Mouse (Mus musculus) MEL (cell line): Measurements from ENCODE around the gene Pspc1. TPM values are rescaled to one million over a fixed set of nuclear protein-coding genes. Genes with fewer than 3 reads are reported as not detected.
"Not testable (repeated sequence)": the region's sequence is repeated elsewhere in the genome, so short reads cannot be mapped to it uniquely, and the experiment has no call there.

Experiments used
- DNase-seq: peaks from one replicate; pipeline ENCODE4 v3.0.0; 2011; ENCODE audit warnings: low read depth, low spot score
- H3K27ac ChIP-seq: 2 replicates; pipeline ENCODE4 v1.5.1; 2012; ENCODE audit warnings: low read depth, mild to moderate bottlenecking, control low read depth, low read length, moderate library complexity; ENCODE audit not compliant: control insufficient read depth
- H3K27me3 ChIP-seq, 2 experiments: fragments of 150-350 bp in 1 of 2; sonication (generic) in 1 of 2; 2 replicates each; pipeline ENCODE4 v1.6.1; 2012; ENCODE audit warnings: low read length in 2 of 2, mild to moderate bottlenecking in 2 of 2, improper control_type of control experiment in 1 of 2, moderate library complexity in 1 of 2; ENCODE audit not compliant: insufficient read depth in 2 of 2, control insufficient read depth in 1 of 2
- H3K36me3 ChIP-seq, 2 experiments: 2 replicates each; pipeline ENCODE4 v1.6.1; 2012 to 2014; ENCODE audit warnings: low read length in 2 of 2, improper control_type of control experiment in 1 of 2, inconsistent platforms in 1 of 2, mild to moderate bottlenecking in 1 of 2; ENCODE audit not compliant: insufficient read depth in 2 of 2, control insufficient read depth in 1 of 2
- H3K4me1 ChIP-seq, 2 experiments: fragments of 150-350 bp in 1 of 2; sonication (generic) in 1 of 2; 2 replicates each; pipeline ENCODE4 v1.6.1; 2012; ENCODE audit warnings: low read length in 2 of 2, improper control_type of control experiment in 1 of 2, mild to moderate bottlenecking in 1 of 2; ENCODE audit not compliant: insufficient read depth in 2 of 2, control insufficient read depth in 1 of 2
- H3K4me3 ChIP-seq, 2 experiments: fragments of 150-350 bp in 1 of 2; sonication (generic) in 1 of 2; 2 replicates each; pipeline ENCODE4 v1.5.1; 2012; ENCODE audit warnings: low read depth in 2 of 2, low read length in 2 of 2, mild to moderate bottlenecking in 2 of 2, moderate library complexity in 2 of 2, control low read depth in 1 of 2, improper control_type of control experiment in 1 of 2; ENCODE audit not compliant: control insufficient read depth in 1 of 2, insufficient read depth in 1 of 2
- H3K79me2 ChIP-seq: 2 replicates; pipeline ENCODE4 v1.6.1; 2012; ENCODE audit warnings: mild to moderate bottlenecking, low read length, moderate library complexity; ENCODE audit not compliant: control insufficient read depth, poor library complexity, insufficient read depth
- H3K9ac ChIP-seq: 2 replicates; pipeline ENCODE4 v1.6.1; 2012; ENCODE audit warnings: low read depth, mild to moderate bottlenecking, control low read depth, low read length, moderate library complexity; ENCODE audit not compliant: control insufficient read depth, poor library complexity, severe bottlenecking
- H3K9me3 ChIP-seq: fragments of 150-350 bp; sonication (generic); replicated peaks from 2 replicates; pipeline ENCODE4 v1.6.1; 2012; ENCODE audit warnings: mild to moderate bottlenecking, low read length, improper control_type of control experiment, moderate library complexity; ENCODE audit not compliant: insufficient read depth
- CTCF ChIP-seq, 3 experiments: IDR thresholded peaks in 2 of 3; conservative IDR thresholded peaks in 1 of 3; 2 replicates each; pipeline ENCODE4 v1.5.1; 2011 to 2012; ENCODE audit warnings: low read length in 3 of 3, low read depth in 2 of 3, mild to moderate bottlenecking in 2 of 3, improper control_type of control experiment in 1 of 3, inconsistent platforms in 1 of 3, mixed read lengths in 1 of 3, moderate library complexity in 1 of 3; ENCODE audit not compliant: control insufficient read depth in 1 of 3, insufficient read depth in 1 of 3, poor library complexity in 1 of 3, severe bottlenecking in 1 of 3
- GABPA ChIP-seq: IDR thresholded peaks from 2 replicates; pipeline ENCODE4 v1.6.1; 2012; ENCODE audit warnings: low read depth, mild to moderate bottlenecking, inconsistent platforms, low read length, improper control_type of control experiment, moderate library complexity
- HCFC1 ChIP-seq: IDR thresholded peaks from 2 replicates; pipeline ENCODE4 v1.6.1; 2012; ENCODE audit warnings: low read depth, mild to moderate bottlenecking, inconsistent platforms, low read length, improper control_type of control experiment, moderate library complexity
- MAZ ChIP-seq: IDR thresholded peaks from 2 replicates; pipeline ENCODE4 v1.6.1; 2012; ENCODE audit warnings: low read depth, mild to moderate bottlenecking, inconsistent platforms, low read length, improper control_type of control experiment
- MEF2A ChIP-seq: IDR thresholded peaks from 2 replicates; pipeline ENCODE4 v1.6.1; 2014; ENCODE audit warnings: low read depth, mild to moderate bottlenecking, inconsistent platforms, low read length, improper control_type of control experiment; ENCODE audit not compliant: poor library complexity, insufficient replicate concordance, severe bottlenecking; ENCODE audit errors: extremely low read depth
- MXI1 ChIP-seq: IDR thresholded peaks from 2 replicates; pipeline ENCODE4 v1.6.1; 2011; ENCODE audit warnings: mild to moderate bottlenecking, low read depth, low read length, improper control_type of control experiment
- POLR2A ChIP-seq, 2 experiments: IDR thresholded peaks; 2 replicates each; pipeline ENCODE4 v1.6.1; 2011 to 2012; ENCODE audit warnings: low read length in 2 of 2, mild to moderate bottlenecking in 2 of 2, control low read depth in 1 of 2, improper control_type of control experiment in 1 of 2, low read depth in 1 of 2, moderate library complexity in 1 of 2; ENCODE audit not compliant: control insufficient read depth in 1 of 2, insufficient read depth in 1 of 2, poor library complexity in 1 of 2
- POLR2AphosphoS2 ChIP-seq: IDR thresholded peaks from 2 replicates; pipeline ENCODE4 v1.6.1; 2011; ENCODE audit warnings: low read length, improper control_type of control experiment
- RAD21 ChIP-seq: IDR thresholded peaks from 2 replicates; pipeline ENCODE4 v1.6.1; 2011; ENCODE audit warnings: mild to moderate bottlenecking, low read depth, low read length, improper control_type of control experiment
- RCOR1 ChIP-seq: IDR thresholded peaks from 2 replicates; pipeline ENCODE4 v1.6.1; 2012; ENCODE audit warnings: low read depth, mild to moderate bottlenecking, inconsistent platforms, low read length, improper control_type of control experiment
- SIN3A ChIP-seq: IDR thresholded peaks from 2 replicates; pipeline ENCODE4 v1.6.1; 2012; ENCODE audit warnings: low read length, improper control_type of control experiment, inconsistent platforms
- SMC3 ChIP-seq: IDR thresholded peaks from 2 replicates; pipeline ENCODE4 v1.6.1; 2011; ENCODE audit warnings: low read depth, low read length, improper control_type of control experiment
- TBP ChIP-seq: IDR thresholded peaks from 2 replicates; pipeline ENCODE4 v1.8.0; 2011; ENCODE audit warnings: low read depth, low read length, improper control_type of control experiment
- UBTF ChIP-seq: IDR thresholded peaks from 2 replicates; pipeline ENCODE4 v1.6.1; 2012; ENCODE audit warnings: low read depth, mild to moderate bottlenecking, inconsistent platforms, low read length, improper control_type of control experiment, moderate library complexity, borderline replicate concordance; ENCODE audit not compliant: insufficient read depth
- ZC3H11A ChIP-seq: IDR thresholded peaks from 2 replicates; pipeline ENCODE4 v1.6.1; 2012; ENCODE audit warnings: low read depth, mild to moderate bottlenecking, inconsistent platforms, low read length, improper control_type of control experiment
- ZNF384 ChIP-seq: IDR thresholded peaks from 2 replicates; pipeline ENCODE4 v1.6.1; 2012; ENCODE audit warnings: low read depth, mild to moderate bottlenecking, inconsistent platforms, low read length, improper control_type of control experiment
- polyA plus RNA-seq, 2 experiments: library from polyadenylated mRNA; stranded (reverse) in 1 of 2; unstranded in 1 of 2; fragments of >175 nt in 1 of 2; fragments of >200 nt in 1 of 2; gene quantifications; 2 replicates each; pipeline versions ENCODE4 v1.2.1 to v1.2.4; 2012; ENCODE audit warnings: low replicate concordance in 2 of 2, low read depth in 1 of 2; ENCODE audit not compliant: insufficient read length in 2 of 2, insufficient read depth in 1 of 2, missing spikeins in 1 of 2
- total RNA-seq: library from RNA; depleted of rRNA; stranded (reverse); fragments of 300-350 nt; gene quantifications from 2 replicates; pipeline ENCODE4 v1.2.3, GENCODE M21; 2012

The Pspc1 gene
- total and polyA plus RNA-seq, 3 experiments, result 36.1 to 68.2 (median 48.8) TPM

- Histone ChIP-seq H3K4me1 (peaks cover 2 to 14% of the 10 kb centered on the region in 2 experiments), H3K9ac (peak overlapping the region; percentile 81), H3K4me3 (peak overlapping the region; percentile 59 to 68), H3K27ac (peak overlapping the region; percentile 68), H3K79me2 (peaks cover 12% of the 10 kb centered on the region)
- H3K27me3 ChIP-seq, H3K9me3 ChIP-seq, H3K36me3 ChIP-seq: not testable (repeated sequence)
- TF ChIP-seq SIN3A, result peak; percentile 3; the same call in 1 of the 2 replicates
- TF ChIP-seq MXI1, result peak; percentile 53; the same call in 1 of the 2 replicates
- 0 out of 2 replicates have a peak, but pooled peaks have one; percentile 46 for TF ChIP-seq TBP
- TF ChIP-seq ZNF384, result peak; percentile 90
- peak in 1 of 2 experiments; percentile 41; a peak in 1 of 4 replicates for TF ChIP-seq POLR2A (IDR thresholded peaks at IDR 0.05; ENCODE audit: control insufficient read depth in 1 of 2, insufficient read depth in 1 of 2, low read depth in 1 of 2, low read length in 2 of 2, poor library complexity in 1 of 2)
- TF ChIP-seq HCFC1, result 0 out of 2 replicates have a peak, but pooled peaks have one; percentile 10
- 0 out of 2 replicates have a peak, but pooled peaks have one; percentile 56 for TF ChIP-seq UBTF
- peak; percentile 76 for DNase-seq
Measured at GRCm38 (mm10) chr14:56810781-56811690, 32.9 kb upstream of the Pspc1 start.

GRCm38 (mm10) chr14:56793243-56793642 lies 15.1 kb upstream of the Pspc1 start:
- Histone ChIP-seq H3K4me1 (no peaks in the 10 kb centered on the region), H3K9me3 (no peaks in the 10 kb centered on the region), H3K27me3 (no peaks in the 10 kb centered on the region), H3K79me2 (no peaks in the 10 kb centered on the region), H3K9ac (no peak overlapping the region), H3K36me3 (peaks cover 0 to 9% of the 10 kb centered on the region in 2 experiments; a peak in 2 of 4 replicates), H3K27ac (no peak overlapping the region), H3K4me3 (no peak overlapping the region)
- TF ChIP-seq POLR2AphosphoS2 (no peak), MEF2A (no peak), ZNF384 (no peak), RCOR1 (no peak), RAD21 (peak; percentile 81), ZC3H11A (peak; percentile 64), GABPA (no peak), MAZ (no peak), CTCF (IDR thresholded peaks at IDR 0.05 in 2 of 3, conservative IDR thresholded peaks at IDR 0.05 in 1 of 3; ENCODE audit: control insufficient read depth in 1 of 3, insufficient read depth in 1 of 3, low read depth in 2 of 3, low read length in 3 of 3, poor library complexity in 1 of 3, severe bottlenecking in 1 of 3) (peak; percentile 45 to 83 (median 59)), SMC3 (peak; percentile 81)
- DNase-seq, result peak; percentile 77
